Mouse (Mus musculus): ENCODE results near the gene Lkaaear1.

The Lkaaear1 gene

DNA sequence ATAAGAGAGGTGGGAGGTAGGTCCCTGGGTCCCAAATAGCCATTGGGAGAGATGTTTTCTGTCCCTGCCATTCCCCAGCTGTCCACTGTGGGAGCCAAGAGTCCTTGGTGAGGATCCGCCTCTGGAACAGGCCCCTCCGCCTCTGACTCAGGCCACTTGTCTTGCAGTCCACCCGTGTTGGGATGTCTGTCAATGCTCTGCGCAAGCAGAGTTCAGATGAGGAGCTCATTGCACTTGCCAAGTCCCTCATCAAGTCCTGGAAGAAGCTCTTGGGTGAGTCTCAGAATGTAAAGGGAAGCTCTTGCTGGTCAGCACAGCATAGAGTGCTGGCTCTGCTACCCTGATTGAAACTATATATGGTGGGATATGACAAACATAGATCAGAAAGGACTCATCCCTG is 14.9 kb downstream of the Lkaaear1 start:
- DNase-seq (ENCODE audit: low read depth, low spot score), result no peak

DNA sequence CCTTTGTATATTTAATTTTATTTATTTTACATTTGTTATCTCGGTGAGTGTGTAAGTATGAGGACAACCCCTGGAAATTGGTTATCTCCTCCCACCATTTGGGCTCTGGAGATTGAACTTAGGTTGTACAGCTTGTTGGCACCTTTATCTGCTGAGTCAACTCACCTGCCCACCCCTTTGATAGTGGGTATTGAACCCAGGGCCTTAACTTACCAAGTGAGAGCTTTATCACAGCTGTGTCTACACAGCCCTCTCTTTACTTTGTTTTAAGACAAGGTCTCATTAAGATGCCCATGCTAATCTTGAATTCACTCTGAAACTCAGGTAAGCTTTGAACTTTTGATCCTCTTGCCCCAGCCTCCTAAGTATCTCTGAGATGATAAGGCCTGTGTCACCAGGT is 16.3 kb downstream of the Lkaaear1 start:
- DNase-seq (ENCODE audit: low read depth, low spot score), result no peak

- DNase-seq (ENCODE audit: low read depth, low spot score), result no peak
Measured at GRCm38 (mm10) chr2:181680716-181681117, 17.5 kb downstream of the Lkaaear1 start.

- DNase-seq (ENCODE audit: low read depth, low spot score), result no peak
Measured at GRCm38 (mm10) chr2:181679951-181680715, 18.1 kb downstream of the Lkaaear1 start, which contains the start of gene Tcea2. Tcea2 (plus strand) TSS chr2:181680310.

DNA sequence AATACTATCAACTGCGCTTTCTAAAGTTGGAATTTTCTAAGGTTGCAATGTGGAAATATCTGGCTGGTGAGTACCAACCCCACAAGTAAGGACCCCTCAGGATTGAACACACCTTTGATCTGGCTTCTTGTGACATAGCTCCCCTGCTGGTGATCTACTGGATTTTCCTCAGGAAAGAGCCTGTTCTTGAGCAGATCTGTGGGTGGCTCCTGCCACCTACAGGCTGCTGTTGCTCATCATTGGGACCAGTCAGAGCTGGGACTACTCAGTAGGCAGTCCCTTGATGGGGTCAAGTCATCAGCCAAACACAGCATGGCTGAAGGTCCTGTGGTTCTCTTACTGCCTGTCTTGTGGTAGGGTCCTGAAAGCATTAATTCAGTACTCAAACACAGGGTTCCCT is 19.5 kb downstream of the Lkaaear1 start:
- DNase-seq (ENCODE audit: low read depth, low spot score), result no peak

- DNase-seq (ENCODE audit: low read depth, low spot score), result no peak
Measured at GRCm38 (mm10) chr2:181677755-181678098, 20.5 kb downstream of the Lkaaear1 start.

GRCm38 (mm10) chr2:181677096-181677754 is 21.0 kb downstream of the Lkaaear1 start:
- DNase-seq (ENCODE audit: low read depth, low spot score), result no peak

GRCm38 (mm10) chr2:181676424-181676823 is 21.8 kb downstream of the Lkaaear1 start:
- DNase-seq (ENCODE audit: low read depth, low spot score), result no peak

GRCm38 (mm10) chr2:181675454-181675853 is 22.8 kb downstream of the Lkaaear1 start:
- no peak for DNase-seq (ENCODE audit: low read depth, low spot score)

DNA sequence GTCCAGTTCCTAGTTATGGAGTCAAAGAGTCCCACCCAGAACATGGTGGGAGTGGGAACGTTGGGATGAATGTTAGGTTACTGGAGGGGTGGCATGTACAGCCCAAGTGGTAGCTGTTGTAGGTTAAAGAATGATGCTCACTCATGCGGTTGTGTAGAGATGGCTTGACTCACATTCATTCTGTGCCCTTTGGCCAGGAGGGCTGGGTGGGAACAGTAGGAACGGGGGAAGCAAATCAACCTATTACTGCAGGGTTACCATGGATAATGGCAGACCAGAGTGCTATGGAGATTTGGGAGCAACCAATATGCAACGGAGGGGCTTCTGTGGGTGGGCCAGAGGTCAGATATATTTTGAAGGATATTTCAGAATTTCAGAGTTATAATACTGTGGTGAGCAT is 23.3 kb downstream of the Lkaaear1 start:
- no peak for DNase-seq (ENCODE audit: low read depth, low spot score)

- DNase-seq (ENCODE audit: low read depth, low spot score), result no peak
Measured at GRCm38 (mm10) chr2:181673501-181673900, 24.7 kb downstream of the Lkaaear1 start.

DNA sequence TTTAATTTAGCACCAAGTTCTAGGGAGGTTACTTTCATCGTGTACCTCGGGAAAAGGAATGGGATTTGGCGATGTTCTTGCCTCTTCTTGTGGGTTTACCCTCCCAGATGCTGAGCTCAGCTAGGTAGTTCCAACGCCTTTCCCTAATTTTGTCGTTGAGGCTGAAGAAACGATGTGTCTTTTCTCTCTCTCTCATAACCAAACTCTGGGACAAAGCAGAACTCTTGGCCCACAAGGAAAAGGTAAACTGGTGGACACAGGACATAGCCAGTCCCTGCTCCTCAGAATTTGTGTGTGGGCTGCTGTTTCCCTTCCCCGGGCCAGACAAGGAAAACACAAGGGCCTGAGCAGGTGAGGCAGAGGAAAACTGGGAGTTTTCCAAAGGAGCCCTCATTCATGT is 26.3 kb downstream of the Lkaaear1 start:
- no peak for DNase-seq (ENCODE audit: low read depth, low spot score)

DNA sequence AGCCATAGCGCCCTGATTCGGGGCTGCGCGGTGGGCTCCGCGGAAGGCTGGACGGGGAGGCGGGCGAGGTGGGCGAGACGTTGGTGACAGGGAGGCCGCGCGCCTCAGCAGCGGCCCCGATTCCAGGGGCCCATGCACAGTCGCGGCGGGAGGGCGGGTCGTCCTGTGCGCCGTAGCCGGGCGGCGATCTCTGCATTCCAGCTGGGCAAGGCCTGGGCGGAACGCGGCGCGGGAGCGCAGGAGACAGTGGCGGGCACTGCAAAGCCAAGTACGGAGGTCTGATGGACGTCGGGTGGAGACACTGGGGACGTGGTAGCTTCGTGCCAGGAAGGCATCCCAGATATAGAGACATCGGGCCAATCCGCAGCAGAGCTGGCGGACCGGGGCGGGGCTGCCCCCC is 26.9 kb downstream of the Lkaaear1 start, which contains the start of gene Sox18:
TSS of gene Sox18 (minus strand) at position 315 of the 400 bp plus-strand sequence.
- DNase-seq (ENCODE audit: low read depth, low spot score), result no peak

GRCm38 (mm10) chr2:181670913-181671311 is 27.3 kb downstream of the Lkaaear1 start:
- DNase-seq (ENCODE audit: low read depth, low spot score), result no peak

GRCm38 (mm10) chr2:181670285-181670912 is 27.8 kb downstream of the Lkaaear1 start:
- no peak for DNase-seq (ENCODE audit: low read depth, low spot score)

GRCm38 (mm10) chr2:181663298-181663630 is 35.0 kb downstream of the Lkaaear1 start:
- DNase-seq (ENCODE audit: low read depth, low spot score), result no peak

GRCm38 (mm10) chr2:181662620-181663297 is 35.5 kb downstream of the Lkaaear1 start:
- no peak for DNase-seq (ENCODE audit: low read depth, low spot score)

DNA sequence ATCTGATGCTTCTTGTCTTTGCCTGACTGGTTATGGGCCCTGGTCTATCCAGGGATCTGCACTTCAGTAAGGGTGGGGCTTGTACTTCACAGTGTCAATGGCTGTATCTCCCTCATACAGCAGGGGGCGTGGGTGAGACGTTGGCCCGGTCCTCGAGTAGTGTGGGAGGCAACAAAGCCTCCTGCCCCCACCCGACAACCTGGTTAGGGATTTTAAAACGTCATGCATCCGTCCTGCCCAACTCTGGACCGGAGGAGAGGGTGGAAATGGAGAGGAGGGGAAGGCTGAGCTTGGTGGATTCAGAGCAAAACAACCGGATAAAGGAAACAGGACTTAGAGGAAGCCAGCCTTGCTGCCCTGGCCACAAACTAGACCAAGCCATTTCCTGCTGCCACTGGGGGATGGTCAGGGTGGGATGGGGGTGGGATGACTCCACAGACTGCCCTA is 38.6 kb downstream of the Lkaaear1 start:
- DNase-seq (ENCODE audit: low read depth, low spot score), result no peak

- DNase-seq (ENCODE audit: low read depth, low spot score), result no peak
Measured at GRCm38 (mm10) chr2:181658930-181659555, 39.2 kb downstream of the Lkaaear1 start.

DNA sequence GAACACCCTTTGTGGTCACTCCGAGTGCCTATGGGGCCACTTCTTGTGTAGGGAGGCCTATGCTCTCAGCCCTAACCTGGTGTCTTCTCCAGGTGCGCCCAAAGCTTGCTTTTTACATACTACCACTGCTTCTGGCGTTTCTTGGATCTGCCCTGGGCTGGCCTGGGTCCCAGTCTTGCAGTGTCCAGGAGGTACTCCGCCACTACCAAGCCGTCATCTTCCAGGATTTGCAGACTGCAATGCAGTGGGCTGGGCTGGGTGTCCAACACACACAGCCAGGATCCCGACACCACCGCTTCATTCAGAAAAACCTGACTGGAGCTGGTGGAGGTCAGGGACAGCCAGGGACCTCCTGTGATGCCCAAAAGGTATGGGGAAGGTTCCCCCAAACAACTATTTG is 39.7 kb downstream of the Lkaaear1 start:
- no peak for DNase-seq (ENCODE audit: low read depth, low spot score)

GRCm38 (mm10) chr2:181657441-181657840 is 40.8 kb downstream of the Lkaaear1 start:
- DNase-seq (ENCODE audit: low read depth, low spot score), result no peak

GRCm38 (mm10) chr2:181656734-181657133 is 41.5 kb downstream of the Lkaaear1 start, which contains the start of gene Gm29797:
Gm29797 (plus strand) TSS chr2:181657034.
- no peak for DNase-seq (ENCODE audit: low read depth, low spot score)

Measured in WW6 (cell line).